Mouse (Mus musculus) liver, postnatal 0 days (tissue): ENCODE measurements around the gene Gm5127.

ENCODE experiments used
- CTCF ChIP-seq: sonication (generic); IDR thresholded peaks from 2 replicates; pipeline ENCODE4 v1.5.1; 2016; ENCODE audit warnings: antibody characterized with exemption, low read depth
- EP300 ChIP-seq: IDR thresholded peaks from 2 replicates; pipeline ENCODE4 v1.6.1; 2016; ENCODE audit warnings: antibody characterized with exemption, low read depth, mild to moderate bottlenecking

DNA sequence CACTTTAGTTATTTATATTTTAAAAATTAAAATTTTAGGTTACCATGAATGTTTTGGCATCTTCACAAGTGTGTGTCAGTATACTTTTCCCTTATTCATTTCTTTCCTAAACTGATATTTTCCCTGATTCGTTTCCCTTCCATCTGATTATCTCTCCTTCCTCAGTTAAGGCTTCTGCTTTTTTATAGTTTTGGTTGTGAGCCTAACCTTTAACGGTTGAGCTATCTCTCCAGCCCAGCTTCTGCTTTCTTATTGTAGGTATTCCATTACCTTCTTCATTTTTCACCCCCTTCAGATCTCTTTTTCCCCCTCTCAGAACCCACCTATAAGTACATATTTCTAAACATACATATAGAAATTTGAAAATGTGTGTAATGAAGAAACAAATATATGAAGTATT, 27.5 kb upstream of the Gm5127 start:
- no peak for TF ChIP-seq CTCF
- TF ChIP-seq EP300 = no peak
